Comparison of ENCODE assay signal across 9 mouse cellular contexts in the genomic region with DNA sequence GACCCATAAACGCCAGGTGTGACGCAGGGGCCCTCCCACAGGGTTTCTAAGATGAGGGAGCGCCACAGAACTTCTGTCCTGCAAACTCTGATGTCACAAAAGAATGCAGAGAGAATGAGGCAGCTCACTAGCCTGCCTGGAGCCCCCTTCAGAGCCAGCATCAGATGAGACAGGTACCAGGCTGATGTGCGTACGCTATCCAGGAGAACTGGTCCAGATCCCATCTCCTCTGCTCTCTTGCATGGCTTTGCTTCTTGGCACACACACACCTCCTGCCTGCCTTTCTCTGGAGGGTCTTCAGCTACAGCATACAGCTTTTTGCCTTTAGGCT. TPM values are rescaled to one million over a fixed set of nuclear protein-coding genes. Genes with fewer than 3 reads are reported as not detected.
DNase-seq lines count a peak whose midpoint lies in the region; ATAC-seq and TF ChIP-seq lines count a peak whose summit lies in the region.
"Had no signal": no experiment of that assay in that cellular context is flagged by ENCODE, and none has a peak within 500 bp of the region (broad histone marks: within the 10 kb centered on the region; RNA-seq: fewer than 3 reads in every experiment).

No protein-coding gene starts in this region.

- no peak for TF ChIP-seq RAD21 in CH12.LX (IDR thresholded peaks at IDR 0.05; ENCODE audit: low read depth, low read length)

- no peak for DNase-seq in heart, postnatal 14 days
- no peak for DNase-seq in CH12.LX (ENCODE audit: extremely low read depth)
- no peak for DNase-seq in adipocyte (ENCODE audit: low spot score)
- no peak for DNase-seq in yolk sac, embryonic 10.5 days (ENCODE audit: low spot score)
- DNase-seq: kidney, adult 9 months had no signal

- no peaks in the 10 kb centered on the region for H3K9me3 ChIP-seq in heart, embryonic 14.5 days (ENCODE audit: control insufficient read depth, low read length)
- H3K9me3 ChIP-seq in CH12.LX (replicated peaks; ENCODE audit: low read length): peaks cover 15% of the 10 kb centered on the region
- H3K9me3 ChIP-seq in forebrain, embryonic 13.5 days (replicated peaks): no peaks in the 10 kb centered on the region
- H3K9me3 ChIP-seq in kidney, embryonic 14.5 days (ENCODE audit: control insufficient read depth, low read length): no peaks in the 10 kb centered on the region

- no peak for ATAC-seq in heart, embryonic 14.5 days (ENCODE audit: insufficient number of reproducible peaks, insufficient read depth, low FRiP score, low read depth)
- no peak for ATAC-seq in forebrain, embryonic 13.5 days
- ATAC-seq in kidney, embryonic 14.5 days (ENCODE audit: low FRiP score, low TSS enrichment): no peak

- H3K4me3 ChIP-seq in heart, embryonic 14.5 days (ENCODE audit: control insufficient read depth in 1 of 2, insufficient read depth in 1 of 2, low read depth in 1 of 2, low read length in 2 of 2): peak overlapping the region; percentile 5 to 14; a peak in 2 of 4 replicates
- H3K4me3 ChIP-seq in CH12.LX (replicated peaks in 1 of 3; ENCODE audit: low read depth in 2 of 3, low read length in 2 of 3, poor library complexity in 1 of 3) (peak overlapping the region; percentile 37 to 51 (median 40)), macrophage (ENCODE audit: inconsistent target) (no peak overlapping the region)
- H3K4me3 ChIP-seq in forebrain, embryonic 13.5 days: no peak overlapping the region
- H3K4me3 ChIP-seq in kidney, embryonic 14.5 days (ENCODE audit: low read length): no peak overlapping the region

- TF ChIP-seq POLR2A in CH12.LX (IDR thresholded peaks at IDR 0.05; ENCODE audit: low read depth, low read length): no peak; the same call in 1 of the 2 replicates

- TF ChIP-seq CTCF in CH12.LX (conservative IDR thresholded peaks at IDR 0.05 in 1 of 2, IDR thresholded peaks at IDR 0.05 in 1 of 2; ENCODE audit: low read depth in 2 of 2, low read length in 2 of 2): no peak

- H3K27ac ChIP-seq in heart, embryonic 14.5 days (replicated peaks in 1 of 2; ENCODE audit: control insufficient read depth in 1 of 2, insufficient read depth in 1 of 2, low read depth in 2 of 2, low read length in 2 of 2): peak overlapping the region; percentile 67 to 76; a peak in 3 of 4 replicates
- peak overlapping the region; percentile 99 for H3K27ac ChIP-seq in CH12.LX (ENCODE audit: insufficient read depth, low read depth)
- peak overlapping the region; percentile 54 for H3K27ac ChIP-seq in forebrain, embryonic 13.5 days
- 0 out of 2 replicates have a peak overlapping the region, but pooled peaks have one; percentile 41 for H3K27ac ChIP-seq in macrophage
- no peak overlapping the region for H3K27ac ChIP-seq in kidney, embryonic 14.5 days (ENCODE audit: low read depth, low read length)

- H3K27me3 ChIP-seq in heart, embryonic 14.5 days (ENCODE audit: control insufficient read depth, insufficient read depth, low read length): no peaks in the 10 kb centered on the region
- no peaks in the 10 kb centered on the region for H3K27me3 ChIP-seq in CH12.LX (replicated peaks)
- no peaks in the 10 kb centered on the region for H3K27me3 ChIP-seq in forebrain, embryonic 13.5 days
- no peaks in the 10 kb centered on the region for H3K27me3 ChIP-seq in kidney, embryonic 14.5 days (ENCODE audit: control insufficient read depth, insufficient read depth, low read length)

- dilution Hi-C loops in CH12.LX (cut with MboI; ENCODE audit: extremely low pct_ligation_motif_present, extremely low pct_unique_long_range_greater_than_20kb, low sequenced_read_pairs): no loop called here

- peaks cover 18 to 22% of the 10 kb centered on the region in 2 experiments for H3K4me1 ChIP-seq in heart, embryonic 14.5 days (ENCODE audit: control insufficient read depth in 2 of 2, insufficient read depth in 2 of 2, low read length in 2 of 2)
- peaks cover 46 to 96% of the 10 kb centered on the region in 2 experiments for H3K4me1 ChIP-seq in CH12.LX (ENCODE audit: control insufficient read depth in 1 of 2, insufficient read depth in 2 of 2)
- H3K4me1 ChIP-seq in forebrain, embryonic 13.5 days: peaks cover 76% of the 10 kb centered on the region
- 0 out of 2 replicates have a peak, but pooled peaks cover 8% of the 10 kb centered on the region for H3K4me1 ChIP-seq in kidney, embryonic 14.5 days (ENCODE audit: control insufficient read depth, insufficient read depth, low read length)

- peak overlapping the region; percentile 55 for H3K4me2 ChIP-seq in heart, embryonic 14.5 days (ENCODE audit: low read length)
- peak overlapping the region; percentile 84 for H3K4me2 ChIP-seq in CH12.LX (ENCODE audit: insufficient read depth, low read depth, poor library complexity, severe bottlenecking)
- H3K4me2 ChIP-seq in forebrain, embryonic 13.5 days: peak overlapping the region; percentile 12
- no peak overlapping the region for H3K4me2 ChIP-seq in kidney, embryonic 14.5 days (replicated peaks; ENCODE audit: low read depth, low read length)

- H3K79me2 ChIP-seq in CH12.LX (replicated peaks; ENCODE audit: control insufficient read depth, extremely low read depth, insufficient read depth, poor library complexity, severe bottlenecking) (no peaks in the 10 kb centered on the region), macrophage (ENCODE audit: inconsistent target) (no peaks in the 10 kb centered on the region)

- in situ Hi-C loops in CH12.LX (cut with MboI; ENCODE audit: low pct_ligation_motif_present, low pct_unique_long_range_greater_than_20kb, low sequenced_read_pairs): loop anchor here (5.0 kb wide), 1 partner anchor 53 kb away; no protein-coding TSS in a partner anchor

- WGBS in heart, embryonic 14.5 days: 48% methylated on average over 5 of the region's 5 CpGs
- 72% methylated on average over 5 of the region's 5 CpGs for WGBS in forebrain, embryonic 13.5 days
- WGBS in macrophage (ENCODE audit: missing documents): 83% methylated on average over 5 of the region's 5 CpGs
- 70% methylated on average over 5 of the region's 5 CpGs for WGBS in kidney, embryonic 14.5 days

- TF ChIP-seq EP300 in CH12.LX (IDR thresholded peaks at IDR 0.05; ENCODE audit: low read length): no peak

- intact Hi-C loops in heart, postnatal 14 days (cut with DNase I): no loop called here

- no peaks in the 10 kb centered on the region for H3K36me3 ChIP-seq in heart, embryonic 14.5 days (ENCODE audit: control insufficient read depth, insufficient read depth, low read length)
- peaks cover 0 to 6% of the 10 kb centered on the region in 2 experiments for H3K36me3 ChIP-seq in CH12.LX (replicated peaks in 1 of 2; ENCODE audit: control insufficient read depth in 1 of 2, insufficient read depth in 1 of 2, low read length in 1 of 2)
- no peaks in the 10 kb centered on the region for H3K36me3 ChIP-seq in forebrain, embryonic 13.5 days (ENCODE audit: poor library complexity, severe bottlenecking)
- no peaks in the 10 kb centered on the region for H3K36me3 ChIP-seq in macrophage (ENCODE audit: inconsistent target)
- H3K36me3 ChIP-seq in kidney, embryonic 14.5 days (ENCODE audit: control insufficient read depth, insufficient read depth, low read length): no peaks in the 10 kb centered on the region

- H3K9ac ChIP-seq in heart, embryonic 14.5 days (ENCODE audit: low read length): 0 out of 2 replicates have a peak overlapping the region, but pooled peaks have one; percentile 3
- H3K9ac ChIP-seq in CH12.LX (ENCODE audit: insufficient read depth, low read depth): peak overlapping the region; percentile 81; the same call in 1 of the 2 replicates
- H3K9ac ChIP-seq in forebrain, embryonic 13.5 days: 0 out of 2 replicates have a peak overlapping the region, but pooled peaks have one; percentile 19
- no peak overlapping the region for H3K9ac ChIP-seq in kidney, embryonic 14.5 days (ENCODE audit: low read depth, low read length)

TF ChIP-seq in CH12.LX, 34 proteins besides CTCF, POLR2A, EP300 and RAD21:
- TF ChIP-seq KAT2A (IDR thresholded peaks at IDR 0.05; ENCODE audit: insufficient replicate concordance, low read length): no peak
- no peak for TF ChIP-seq POLR2AphosphoS2 (IDR thresholded peaks at IDR 0.05; ENCODE audit: low read depth, low read length)
- no peak for TF ChIP-seq SMC3 (IDR thresholded peaks at IDR 0.05; ENCODE audit: low read depth, low read length)
- 0 out of 2 replicates have a peak, but pooled peaks have one; percentile 51 for TF ChIP-seq TBP (conservative IDR thresholded peaks at IDR 0.05; ENCODE audit: low read depth, low read length)
- TF ChIP-seq MYC (IDR thresholded peaks at IDR 0.05; ENCODE audit: low read depth, low read length): no peak

RNA-seq across cellular contexts. Expression of a gene that starts 32.3 kb away (rescaled TPM):
- polyA plus RNA-seq in heart, embryonic 14.5 days (2014; fragmentation: Nextera tagmentation; extraction: Ambion mirVana): 0.23 and 0.36 TPM in 2 replicates
- total RNA-seq in heart, postnatal 14 days (2021): 1 to 10 TPM in 1 of 2 experiments, under 1 TPM in 1; 0.98 to 1.1 TPM
- total RNA-seq in CH12.LX (2012; rRNA removed) (12.7 and 23.3 TPM in 2 replicates), CH12.LX (2014; rRNA removed) (2.6 and 2.8 TPM in 2 replicates)
- polyA plus RNA-seq in CH12.LX (2012; ENCODE audit: insufficient read length, low read depth) (2.7 and 3.5 TPM in 2 replicates), macrophage (2018) (0.10 to 0.88 TPM (median 0.26 TPM) in 3 replicates)
- polyA plus RNA-seq in forebrain, embryonic 13.5 days (2015; fragmentation: Nextera tagmentation; extraction: Ambion mirVana): 67.9 and 73.9 TPM in 2 replicates
- total RNA-seq in macrophage (2018; cell fraction: chromatin; rRNA removed): 10 to 100 TPM in 4 of 26 experiments, 1 to 10 TPM in 22; 1.0 to 17.0 (median 2.2) TPM
- total RNA-seq in macrophage (2018; cell fraction: cytosol; rRNA removed): 10 to 100 TPM in 2 of 26 experiments, 1 to 10 TPM in 7, under 1 TPM in 17; 0.14 to 17.7 (median 0.36) TPM
- 10 to 100 TPM in 6 of 26 experiments, 1 to 10 TPM in 20; 1.1 to 16.1 (median 3.0) TPM for total RNA-seq in macrophage (2018; cell fraction: nucleus; rRNA removed)
- polyA plus RNA-seq in kidney, embryonic 14.5 days (2014; fragmentation: Nextera tagmentation; extraction: Ambion mirVana): 0.84 and 1.6 TPM in 2 replicates

Comparison
In these comparisons a context has a peak if more than half of its experiments do, and no peak if none do; other contexts are left out.
1. H3K4me3 ChIP-seq: peak in heart, embryonic 14.5 days (2 of 2) and CH12.LX (3 of 3); none in forebrain, embryonic 13.5 days (single experiment), macrophage (single experiment) and kidney, embryonic 14.5 days (single experiment).
2. RNA of a gene that starts 32.3 kb away (polyA plus RNA-seq): 67.9 to 73.9 TPM in forebrain, embryonic 13.5 days; 2.7 to 3.5 TPM in CH12.LX, 0.84 to 1.6 TPM in kidney, embryonic 14.5 days, 0.23 to 0.36 TPM in heart, embryonic 14.5 days and 0.10 to 0.88 TPM in macrophage; every median in the first group is over 10 times any median in the second.